Mouse (Mus musculus) mouse trophoblast stem cell (cell line): ENCODE results near the gene Hmg20b.

ENCODE experiments used
- in situ Hi-C, 2 experiments: fragments of 300-500 bp; cut with MseI, MboI; formaldehyde crosslinking; loops; 2 replicates in 1 of 2; 3 replicates in 1 of 2; pipeline ENCODE4 v1.15.1; 2025

The Hmg20b gene

DNA sequence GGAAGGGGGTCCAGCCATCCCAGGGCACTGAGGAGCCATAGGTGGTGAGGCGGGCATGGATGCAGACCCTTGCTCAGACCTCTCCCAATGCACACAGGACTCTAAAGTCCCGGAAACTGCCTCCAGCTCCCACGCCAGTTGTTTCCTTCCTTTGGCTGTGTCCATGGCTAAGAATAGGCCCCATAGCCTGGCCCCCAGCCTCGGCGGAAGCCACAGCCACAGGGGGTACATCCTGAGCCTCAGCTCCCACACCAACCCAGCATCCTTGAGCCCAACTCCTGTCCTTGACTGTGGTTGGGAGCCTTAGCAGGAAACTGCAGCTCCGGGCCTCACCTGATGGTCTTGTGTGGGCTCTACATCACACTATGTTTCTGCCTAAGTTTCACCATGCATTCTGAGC, 23.4 kb downstream of the Hmg20b start:
- in situ Hi-C loops: no loop called here

DNA sequence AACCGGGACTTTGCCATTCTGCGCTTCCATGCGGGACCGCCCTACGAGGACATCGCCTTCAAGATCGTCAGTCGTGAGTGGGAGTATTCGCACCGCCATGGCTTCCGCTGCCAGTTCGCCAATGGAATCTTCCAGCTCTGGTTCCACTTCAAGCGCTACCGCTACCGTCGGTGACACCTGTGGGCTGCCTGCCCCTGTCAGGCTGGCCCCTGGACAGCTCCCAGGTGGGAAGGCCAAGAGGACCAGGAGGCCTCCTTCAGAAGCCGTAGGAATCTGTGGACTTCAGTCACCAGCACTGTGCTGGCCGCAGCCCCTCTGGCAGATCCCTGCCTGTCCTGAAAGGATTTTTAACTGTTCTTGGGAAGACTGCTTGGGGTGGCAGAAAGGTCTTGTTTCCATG, 24.5 kb downstream of the Hmg20b start:
- in situ Hi-C loops: no loop called here

DNA sequence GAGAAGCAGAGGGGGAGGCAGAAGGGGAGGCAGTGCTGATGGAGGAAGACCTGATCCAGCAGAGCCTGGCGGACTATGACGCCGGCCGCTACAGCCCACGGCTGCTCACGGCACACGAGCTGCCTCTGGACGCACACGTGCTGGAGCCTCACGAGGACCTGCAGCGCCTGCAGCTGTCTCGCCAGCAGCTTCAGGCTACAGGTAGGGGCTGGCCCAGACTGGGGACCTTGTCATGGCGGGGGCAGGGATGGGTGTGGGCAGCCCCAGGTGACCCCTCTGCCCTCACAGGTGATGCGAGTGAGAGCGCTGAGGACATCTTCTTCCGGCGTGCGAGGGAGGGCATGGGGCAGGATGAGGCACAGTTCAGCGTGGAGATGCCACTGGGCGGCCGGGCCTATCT, 25.1 kb downstream of the Hmg20b start:
- in situ Hi-C loops: no loop called here

DNA sequence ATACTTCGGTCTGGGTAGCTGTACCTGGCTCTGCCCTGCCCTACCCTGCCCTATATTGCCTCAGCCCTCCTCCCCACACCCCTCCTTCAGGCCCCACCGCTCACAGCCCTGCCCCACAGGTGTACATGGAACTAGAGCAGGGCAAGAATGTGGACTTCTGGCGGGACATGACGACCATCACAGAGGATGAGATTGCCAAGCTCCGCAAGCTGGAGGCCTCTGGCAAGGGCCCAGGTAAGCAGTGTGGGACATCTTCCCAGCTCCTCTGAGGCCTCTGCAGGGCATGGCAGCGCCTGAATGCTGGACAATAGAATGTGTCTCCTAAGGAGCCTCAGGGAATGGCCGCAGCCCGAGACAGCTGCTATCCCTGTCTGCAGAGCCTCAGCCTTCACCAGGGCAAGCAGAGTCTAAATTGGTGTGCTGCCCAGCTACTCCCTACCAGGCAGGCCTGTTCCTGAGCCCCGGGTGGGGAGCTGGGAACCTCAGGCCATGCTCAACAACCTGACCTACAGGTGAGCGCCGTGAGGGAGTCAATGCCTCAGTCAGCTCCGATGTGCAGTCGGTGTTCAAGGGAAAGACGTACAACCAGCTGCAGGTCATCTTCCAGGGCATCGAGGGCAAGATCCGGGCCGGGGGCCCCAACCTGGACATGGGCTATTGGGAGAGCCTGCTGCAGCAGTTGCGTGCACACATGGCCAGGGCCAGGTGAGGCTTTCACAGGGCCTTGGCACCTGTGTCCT, 26.3 kb downstream of the Hmg20b start:
- in situ Hi-C loops: no loop called here

- in situ Hi-C loops: no loop called here
Observed at GRCm38 (mm10) chr10:81323141-81323775, 27.0 kb downstream of the Hmg20b start.

- in situ Hi-C loops: no loop called here
Observed at GRCm38 (mm10) chr10:81322444-81322843, 27.8 kb downstream of the Hmg20b start.

DNA sequence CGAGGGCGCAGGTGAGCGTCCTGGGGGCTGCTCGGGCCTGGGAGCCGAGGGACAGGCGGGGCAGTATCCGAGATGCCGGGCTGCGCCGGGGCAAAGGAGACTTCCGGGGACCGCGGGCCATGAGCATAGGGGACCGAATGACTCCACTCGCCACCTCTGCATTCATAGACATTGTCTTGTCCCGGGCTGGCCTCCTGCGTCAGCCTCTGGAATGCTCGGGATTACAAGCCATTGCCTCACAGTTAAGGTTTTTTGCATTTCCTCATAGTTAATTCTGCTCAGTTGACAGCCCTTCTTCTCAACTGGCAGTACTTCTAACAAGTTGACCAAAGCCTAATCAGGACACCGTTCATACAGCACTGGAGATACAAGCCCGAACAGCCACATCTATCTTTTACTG, 28.8 kb downstream of the Hmg20b start:
- in situ Hi-C loops: no loop called here

GRCm38 (mm10) chr10:81320550-81321347, 29.5 kb downstream of the Hmg20b start, which contains the start of gene Cactin:
Cactin (plus strand) TSS chr10:81321103.
- in situ Hi-C loops: no loop called here

- in situ Hi-C loops: no loop called here
Observed at GRCm38 (mm10) chr10:81319741-81320549, 30.3 kb downstream of the Hmg20b start.

GRCm38 (mm10) chr10:81319330-81319699, 31.0 kb downstream of the Hmg20b start:
- in situ Hi-C loops: no loop called here

DNA sequence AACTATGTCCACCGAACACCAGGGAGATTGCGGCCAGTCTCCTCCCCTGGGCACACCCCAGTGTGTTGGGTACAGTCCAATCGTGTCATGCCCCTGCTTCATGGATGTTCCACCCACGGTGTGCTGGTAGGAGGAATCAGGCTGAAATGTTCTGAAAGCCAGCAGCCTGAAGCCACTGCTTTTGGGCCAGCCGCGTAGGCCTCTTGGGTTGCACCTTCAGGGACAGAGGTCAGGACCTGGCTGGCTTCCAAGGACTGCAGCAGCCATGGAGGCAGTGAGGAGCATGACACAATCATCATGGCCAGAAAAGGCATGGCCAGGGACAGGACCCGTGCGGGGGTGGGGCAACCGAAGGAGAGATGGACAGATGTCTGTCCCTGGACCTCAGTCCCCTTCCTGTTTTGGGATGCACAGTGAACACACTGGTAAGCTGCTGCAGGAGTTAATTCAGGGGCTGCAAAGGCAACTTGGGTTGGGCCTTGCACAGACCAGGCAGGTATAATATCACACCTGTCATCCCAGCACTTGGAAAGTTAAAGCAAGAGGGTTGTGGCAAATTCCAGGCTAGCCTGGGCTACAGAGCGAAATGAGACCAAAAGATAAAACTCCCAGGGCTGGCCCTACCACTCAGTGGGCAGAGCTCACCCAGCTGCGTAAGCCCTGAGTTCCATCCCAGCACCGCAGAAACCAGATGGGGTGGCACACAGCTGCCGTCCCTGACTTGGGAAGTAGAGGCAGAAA, 31.5 kb downstream of the Hmg20b start:
- in situ Hi-C loops: no loop called here

DNA sequence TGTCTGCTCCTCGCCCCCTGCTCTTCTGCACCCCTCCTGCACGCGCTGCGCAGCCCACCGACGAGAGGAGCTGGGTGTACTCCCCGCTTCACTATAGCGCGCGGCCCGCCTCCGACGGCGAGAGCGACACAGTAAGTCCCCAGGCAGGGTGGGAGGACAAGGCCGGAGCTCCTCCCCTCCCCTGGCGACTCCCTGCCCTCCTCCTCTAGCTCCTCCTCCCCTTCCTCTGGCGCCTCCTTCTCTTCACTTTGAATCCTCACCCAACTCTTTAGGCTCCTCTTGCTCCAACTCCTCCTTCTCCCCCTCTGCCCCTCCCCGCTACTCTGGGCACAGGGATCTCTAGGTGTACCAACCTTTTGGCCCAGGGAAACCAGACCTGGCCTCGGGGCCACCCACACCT, 33.0 kb downstream of the Hmg20b start:
- in situ Hi-C loops: no loop called here

- in situ Hi-C loops: no loop called here
Observed at GRCm38 (mm10) chr10:81316338-81317060, 33.8 kb downstream of the Hmg20b start.

GRCm38 (mm10) chr10:81315587-81315986, 34.7 kb downstream of the Hmg20b start:
- in situ Hi-C loops: no loop called here

DNA sequence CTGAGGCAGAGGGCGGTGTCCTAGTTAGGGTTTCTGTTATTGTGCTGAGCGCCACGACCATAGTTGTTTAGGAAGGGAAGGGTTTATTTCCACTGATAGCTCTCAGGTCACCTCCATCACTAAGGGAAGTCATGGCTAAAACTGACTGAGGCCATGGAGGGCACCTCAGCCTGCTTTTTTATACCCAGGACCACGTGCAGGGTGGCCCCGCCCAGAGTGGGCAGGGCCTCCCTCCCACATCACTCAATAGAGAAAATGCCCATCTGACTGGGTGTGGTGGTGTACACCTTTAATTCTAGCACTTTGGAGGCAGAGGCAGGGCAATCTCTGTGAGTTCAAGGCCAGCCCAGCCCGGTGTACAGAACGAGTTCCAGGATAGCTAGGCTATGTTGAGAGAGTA, 36.1 kb downstream of the Hmg20b start:
- in situ Hi-C loops: no loop called here

DNA sequence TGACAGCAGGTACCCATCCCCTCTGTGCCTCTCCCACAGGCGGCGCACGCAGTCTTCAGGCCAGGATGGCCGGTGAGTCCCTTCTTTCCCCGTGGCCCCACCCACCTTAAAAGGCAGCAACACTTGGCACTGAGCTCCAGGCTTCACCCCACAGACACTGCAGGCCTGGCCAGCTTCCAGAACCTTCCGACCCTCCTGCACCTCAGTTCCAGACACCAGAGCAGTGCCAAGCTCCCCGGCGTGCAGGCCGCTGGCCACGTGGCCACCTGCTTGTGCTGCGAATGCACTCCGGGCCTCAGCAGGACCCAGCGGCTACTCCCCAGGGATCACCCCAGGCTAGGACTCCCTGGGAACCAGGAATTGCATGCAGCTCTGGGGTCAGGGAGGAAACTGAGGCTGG, 36.7 kb downstream of the Hmg20b start:
- in situ Hi-C loops: no loop called here

DNA sequence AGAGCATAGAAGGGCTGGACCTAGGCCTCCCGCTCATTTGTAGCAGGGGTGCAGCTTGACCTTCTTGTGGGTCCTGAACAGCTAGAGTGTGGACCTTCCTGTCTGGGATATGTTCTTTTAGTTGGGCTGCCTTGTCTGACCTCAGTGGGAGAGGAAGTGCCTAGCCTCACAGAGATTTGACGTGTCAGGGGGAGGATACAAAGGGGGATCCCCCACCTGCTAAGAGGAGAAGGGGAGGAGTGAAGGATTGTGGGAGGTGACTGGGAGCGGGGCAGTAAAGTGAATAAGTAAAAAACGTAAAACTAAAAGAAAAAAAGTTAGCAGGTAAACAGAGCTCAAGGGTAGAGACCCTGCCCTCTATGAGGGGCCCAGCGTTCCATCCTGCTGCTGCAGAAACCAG, 40.7 kb downstream of the Hmg20b start:
- in situ Hi-C loops: no loop called here

DNA sequence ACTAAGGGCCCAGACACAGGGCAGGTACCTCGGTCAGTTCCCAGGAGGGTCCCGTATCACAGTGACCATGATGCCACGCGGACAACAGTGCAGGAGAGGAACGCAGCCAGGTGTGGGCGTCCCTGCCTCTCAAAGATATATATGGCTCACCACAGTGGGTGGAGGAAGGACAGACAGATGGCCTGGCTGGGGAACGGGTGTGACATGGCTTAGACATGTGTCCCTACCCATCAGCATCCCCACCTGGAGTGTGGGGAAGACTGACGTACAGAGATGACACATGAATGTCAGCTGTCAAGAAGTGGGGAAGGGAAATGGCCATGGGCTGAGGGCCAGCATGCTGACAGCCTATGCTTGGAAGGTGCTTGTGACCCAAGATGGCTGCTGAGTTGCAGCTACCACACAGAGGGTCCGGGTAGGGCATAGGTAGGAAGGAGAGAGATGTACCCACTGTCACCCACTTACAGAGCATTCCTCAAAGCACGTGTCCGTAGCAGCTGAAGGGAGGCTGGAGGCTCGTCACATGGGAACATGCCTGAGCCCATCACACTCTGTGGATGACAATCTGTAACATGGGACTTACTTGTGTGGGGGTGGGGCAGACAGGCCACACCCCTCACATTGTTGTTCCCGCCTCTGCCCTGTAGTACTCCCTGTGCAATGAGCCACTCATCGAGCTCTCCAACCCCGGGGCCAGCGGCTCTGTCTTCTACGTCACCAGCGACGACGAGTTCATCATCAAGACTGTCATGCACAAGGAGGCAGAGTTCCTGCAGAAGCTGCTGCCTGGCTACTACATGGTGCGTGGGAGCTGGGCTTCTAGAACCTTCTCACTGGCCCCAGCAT, 43.2 kb downstream of the Hmg20b start:
- in situ Hi-C loops: no loop called here

- in situ Hi-C loops: no loop called here
Observed at GRCm38 (mm10) chr10:81306173-81306668, 44.1 kb downstream of the Hmg20b start.
